Mouse (Mus musculus): ENCODE measurements around the gene Dbndd1. TPM values are rescaled to one million over a fixed set of nuclear protein-coding genes. Genes with fewer than 3 reads are reported as not detected.
"Not testable (repeated sequence)": the region's sequence is repeated elsewhere in the genome, so short reads cannot be mapped to it uniquely, and the experiment has no call there.

Dbndd1 gene
- polyA plus RNA-seq, 3 experiments from 2014 or later, result 0.47 to 1.2 (median 0.54) TPM

- no peak for ATAC-seq
Measured at GRCm38 (mm10) chr8:123491280-123492075, 23.8 kb downstream of the Dbndd1 start.

- ATAC-seq, result no peak
Measured at GRCm38 (mm10) chr8:123482627-123483026, 32.6 kb downstream of the Dbndd1 start.

- ATAC-seq, result peak; percentile 70
Measured at GRCm38 (mm10) chr8:123478456-123479218, 36.6 kb downstream of the Dbndd1 start.

- ATAC-seq, result peak; percentile 64
Measured at GRCm38 (mm10) chr8:123477737-123478258, 37.5 kb downstream of the Dbndd1 start, which contains the start of gene Afg3l1. TSS of gene Afg3l1 (plus strand) at chr8:123477903.

GRCm38 (mm10) chr8:123476911-123477736 lies 38.1 kb downstream of the Dbndd1 start:
- ATAC-seq, result peak; percentile 27

GRCm38 (mm10) chr8:123474549-123474948 lies 40.7 kb downstream of the Dbndd1 start:
- ATAC-seq, result not testable (repeated sequence)

GRCm38 (mm10) chr8:123472991-123473390 lies 42.3 kb downstream of the Dbndd1 start:
- ATAC-seq, result not testable (repeated sequence)

GRCm38 (mm10) chr8:123467476-123467875 lies 47.8 kb downstream of the Dbndd1 start:
- ATAC-seq, result no peak

- ATAC-seq, result no peak
Measured at GRCm38 (mm10) chr8:123463651-123464050, 51.6 kb downstream of the Dbndd1 start.

Other genes with a start within 250 kb of the Dbndd1 start
- 1 to 10 TPM; 5.1 to 9.2 (median 5.2) TPM for gene Fanca, start 196.9 kb downstream of the Dbndd1 start, polyA plus RNA-seq (2017; shearing (Covaris generic))
- gene Spire2, start 182.8 kb downstream of the Dbndd1 start, polyA plus RNA-seq (2017; shearing (Covaris generic)), result not detected
- 100 to 1,000 TPM in 1 of 3 experiments, 10 to 100 TPM in 2; 74.2 to 106 (median 94.3) TPM for gene Tcf25, start 141.7 kb downstream of the Dbndd1 start, polyA plus RNA-seq (2017; shearing (Covaris generic))
- not detected for gene Mc1r, start 108.4 kb downstream of the Dbndd1 start, polyA plus RNA-seq (2017; shearing (Covaris generic))
- gene Tubb3, start 104.0 kb downstream of the Dbndd1 start, polyA plus RNA-seq (2017; shearing (Covaris generic)), result 1 to 10 TPM in 1 of 3 experiments, under 1 TPM in 1, not detected in 1; 0.30 to 2.0 TPM
- gene Def8, start 91.9 kb downstream of the Dbndd1 start, polyA plus RNA-seq (2017; shearing (Covaris generic)), result 1 to 10 TPM; 7.7 to 7.9 (median 7.8) TPM
- gene Afg3l1, start 37.6 kb downstream of the Dbndd1 start, polyA plus RNA-seq (2017; shearing (Covaris generic)), result 10 to 100 TPM; 32.6 to 47.7 (median 36.1) TPM
- 10 to 100 TPM in 1 of 3 experiments, 1 to 10 TPM in 2; 6.4 to 10.1 (median 7.3) TPM for gene Gas8, start 3.4 kb upstream of the Dbndd1 start, polyA plus RNA-seq (2017; shearing (Covaris generic))
- not detected for gene Rhou, start 138.5 kb upstream of the Dbndd1 start, polyA plus RNA-seq (2017; shearing (Covaris generic))